ENCODE assay signal across 8 mouse cellular contexts in the genomic region with DNA sequence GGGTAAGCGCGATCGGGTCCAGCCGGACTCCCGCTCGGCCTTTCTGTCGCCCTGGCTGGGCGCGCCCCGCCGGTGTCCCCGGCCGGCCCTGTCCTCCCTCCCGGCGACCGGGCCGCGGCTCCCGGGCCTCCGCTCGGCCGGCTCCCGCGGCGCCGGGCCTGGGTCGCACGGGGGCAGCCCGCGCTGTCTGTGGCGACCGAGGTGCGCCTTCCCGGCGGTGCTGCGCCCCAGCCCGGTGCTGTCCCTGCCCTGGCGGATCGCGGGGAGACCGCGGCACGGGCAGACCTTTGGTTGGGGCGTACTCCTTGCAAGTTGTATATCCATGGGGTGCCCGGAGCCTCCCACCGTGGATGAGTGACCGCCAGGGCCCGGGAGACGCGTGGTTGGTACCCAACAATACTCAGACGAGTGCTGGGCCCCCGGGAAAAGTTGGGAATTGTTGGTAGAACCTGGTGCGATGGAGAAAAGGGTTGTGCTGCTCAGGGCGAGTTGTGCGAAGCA. TPM values are rescaled to one million over a fixed set of nuclear protein-coding genes. Genes with fewer than 3 reads are reported as not detected.
DNase-seq lines count a peak whose midpoint lies in the region; ATAC-seq lines count a peak whose summit lies in the region.

No protein-coding gene starts in this region.

- in situ Hi-C loops in ES-E14 (cut with MboI; ENCODE audit: low sequenced_read_pairs in 2 of 2, unreplicated experiment in 2 of 2): loop anchor here in 1 of 2 experiments (5.0 to 10.0 kb wide), 2 partner anchors 205 to 268 kb away; a partner anchor contains a TSS

- DNase-seq in heart, postnatal 36 days: no peak
- no peak for DNase-seq in ES-E14 (ENCODE audit: low read depth, low spot score)
- no peak for DNase-seq in embryonic facial prominence, embryonic 14.5 days (ENCODE audit: low spot score)
- DNase-seq in adrenal gland, postnatal 10 days: no peak

- H3K36me3 ChIP-seq in heart, embryonic 11.5 days (ENCODE audit: control insufficient read depth, insufficient read depth, low read length): peaks cover 22% of the 10 kb centered on the region
- peaks cover 28% of the 10 kb centered on the region for H3K36me3 ChIP-seq in ES-E14 (ENCODE audit: control insufficient read depth, insufficient read depth, low read length, poor library complexity, severe bottlenecking)
- H3K36me3 ChIP-seq in embryonic facial prominence, embryonic 14.5 days (ENCODE audit: control insufficient read depth, insufficient read depth, low read length): peaks cover 35% of the 10 kb centered on the region
- H3K36me3 ChIP-seq in intestine, embryonic 15.5 days: peaks cover 34% of the 10 kb centered on the region
- H3K36me3 ChIP-seq in lung, embryonic 16.5 days (ENCODE audit: control insufficient read depth, insufficient read depth, low read length): peaks cover 26% of the 10 kb centered on the region
- H3K36me3 ChIP-seq in stomach, embryonic 14.5 days (ENCODE audit: control insufficient read depth, insufficient read depth, low read length): peaks cover 34% of the 10 kb centered on the region

- H3K4me3 ChIP-seq in heart, embryonic 11.5 days (ENCODE audit: low read depth, low read length): peak overlapping the region; percentile 95
- peak overlapping the region; percentile 93 to 94 for H3K4me3 ChIP-seq in ES-E14 (ENCODE audit: insufficient read depth in 1 of 2, low read depth in 1 of 2, low read length in 2 of 2, poor library complexity in 1 of 2, severe bottlenecking in 1 of 2)
- peak overlapping the region; percentile 95 for H3K4me3 ChIP-seq in embryonic facial prominence, embryonic 14.5 days (ENCODE audit: low read depth, low read length)
- peak overlapping the region; percentile 98 for H3K4me3 ChIP-seq in intestine, embryonic 15.5 days (replicated peaks)
- H3K4me3 ChIP-seq in lung, embryonic 16.5 days (ENCODE audit: low read length): peak overlapping the region; percentile 85
- H3K4me3 ChIP-seq in stomach, embryonic 14.5 days (ENCODE audit: low read depth, low read length): peak overlapping the region; percentile 86

- peak overlapping the region; percentile 69 for H3K4me2 ChIP-seq in heart, embryonic 11.5 days
- H3K4me2 ChIP-seq in embryonic facial prominence, embryonic 14.5 days (ENCODE audit: low read depth, low read length): peak overlapping the region; percentile 89
- peak overlapping the region; percentile 70 for H3K4me2 ChIP-seq in intestine, embryonic 15.5 days (replicated peaks)
- peak overlapping the region; percentile 61 for H3K4me2 ChIP-seq in lung, embryonic 16.5 days (ENCODE audit: low read depth, low read length)
- peak overlapping the region; percentile 82 for H3K4me2 ChIP-seq in stomach, embryonic 14.5 days (replicated peaks; ENCODE audit: low read depth, low read length)

- no peaks in the 10 kb centered on the region for H3K27me3 ChIP-seq in heart, embryonic 11.5 days (ENCODE audit: control insufficient read depth, insufficient read depth, low read length)
- no peaks in the 10 kb centered on the region for H3K27me3 ChIP-seq in embryonic facial prominence, embryonic 14.5 days (replicated peaks; ENCODE audit: control insufficient read depth, insufficient read depth, low read length)
- no peaks in the 10 kb centered on the region for H3K27me3 ChIP-seq in intestine, embryonic 15.5 days (replicated peaks)
- no peaks in the 10 kb centered on the region for H3K27me3 ChIP-seq in lung, embryonic 16.5 days (ENCODE audit: control insufficient read depth, insufficient read depth, low read depth, low read length)
- no peaks in the 10 kb centered on the region for H3K27me3 ChIP-seq in stomach, embryonic 14.5 days (ENCODE audit: control insufficient read depth, insufficient read depth, low read length)

- peak overlapping the region; percentile 97 for H3K9ac ChIP-seq in heart, embryonic 11.5 days (ENCODE audit: low read depth, low read length)
- peak overlapping the region; percentile 86 for H3K9ac ChIP-seq in ES-E14 (ENCODE audit: insufficient read depth, low read depth, low read length, poor library complexity, severe bottlenecking)
- H3K9ac ChIP-seq in embryonic facial prominence, embryonic 14.5 days (ENCODE audit: low read depth, low read length): peak overlapping the region; percentile 98
- peak overlapping the region; percentile 97 for H3K9ac ChIP-seq in intestine, embryonic 15.5 days
- peak overlapping the region; percentile 95 for H3K9ac ChIP-seq in lung, embryonic 16.5 days (ENCODE audit: low read length)
- H3K9ac ChIP-seq in stomach, embryonic 14.5 days (replicated peaks; ENCODE audit: low read depth, low read length): peak overlapping the region; percentile 97

- peak; percentile 32 for ATAC-seq in heart, embryonic 11.5 days (replicated peaks; ENCODE audit: insufficient number of reproducible peaks, low FRiP score, low TSS enrichment)
- ATAC-seq in embryonic facial prominence, embryonic 14.5 days (ENCODE audit: low read depth): peak; percentile 67
- ATAC-seq in intestine, embryonic 15.5 days: peak; percentile 57
- no peak; the same call in 1 of the 2 replicates for ATAC-seq in lung, embryonic 16.5 days (ENCODE audit: low read depth)
- peak; percentile 15; the same call in 1 of the 2 replicates for ATAC-seq in stomach, embryonic 14.5 days (ENCODE audit: insufficient number of reproducible peaks, insufficient read depth, low FRiP score, low read depth)

- H3K27ac ChIP-seq in heart, embryonic 11.5 days (ENCODE audit: low read depth, low read length): peak overlapping the region; percentile 74
- no peak overlapping the region for H3K27ac ChIP-seq in ES-E14 (ENCODE audit: insufficient read depth, low read depth, low read length, poor library complexity, severe bottlenecking)
- peak overlapping the region; percentile 80 for H3K27ac ChIP-seq in embryonic facial prominence, embryonic 14.5 days (replicated peaks; ENCODE audit: low read depth, low read length)
- peak overlapping the region; percentile 85 for H3K27ac ChIP-seq in intestine, embryonic 15.5 days
- peak overlapping the region; percentile 76 for H3K27ac ChIP-seq in lung, embryonic 16.5 days (ENCODE audit: low read length)
- H3K27ac ChIP-seq in stomach, embryonic 14.5 days (ENCODE audit: low read length): peak overlapping the region; percentile 66

- H3K4me1 ChIP-seq in heart, embryonic 11.5 days (ENCODE audit: control insufficient read depth, insufficient read depth, low read length): peaks cover 5% of the 10 kb centered on the region
- peaks cover 0 to 10% of the 10 kb centered on the region in 2 experiments; a peak in 3 of 4 replicates for H3K4me1 ChIP-seq in ES-E14 (ENCODE audit: control insufficient read depth in 2 of 2, insufficient read depth in 2 of 2, low read length in 2 of 2, poor library complexity in 1 of 2)
- H3K4me1 ChIP-seq in embryonic facial prominence, embryonic 14.5 days (ENCODE audit: control insufficient read depth, insufficient read depth, low read length): peaks cover 8% of the 10 kb centered on the region; the same call in 1 of the 2 replicates
- 0 out of 2 replicates have a peak, but pooled peaks cover 5% of the 10 kb centered on the region for H3K4me1 ChIP-seq in intestine, embryonic 15.5 days (replicated peaks)
- peaks cover 10% of the 10 kb centered on the region for H3K4me1 ChIP-seq in lung, embryonic 16.5 days (replicated peaks; ENCODE audit: control insufficient read depth, insufficient read depth, low read length)
- H3K4me1 ChIP-seq in stomach, embryonic 14.5 days (ENCODE audit: control insufficient read depth, insufficient read depth, low read length): peaks cover 8% of the 10 kb centered on the region; the same call in 1 of the 2 replicates

- H3K9me3 ChIP-seq in heart, embryonic 11.5 days (replicated peaks; ENCODE audit: control insufficient read depth, low read length): no peaks in the 10 kb centered on the region
- no peaks in the 10 kb centered on the region for H3K9me3 ChIP-seq in ES-E14 (ENCODE audit: control insufficient read depth, insufficient read depth, low read depth, low read length)
- no peaks in the 10 kb centered on the region for H3K9me3 ChIP-seq in embryonic facial prominence, embryonic 14.5 days (ENCODE audit: control insufficient read depth, low read length)
- no peaks in the 10 kb centered on the region for H3K9me3 ChIP-seq in intestine, embryonic 15.5 days
- no peaks in the 10 kb centered on the region for H3K9me3 ChIP-seq in lung, embryonic 16.5 days (ENCODE audit: control insufficient read depth, low read length)
- H3K9me3 ChIP-seq in stomach, embryonic 14.5 days (ENCODE audit: control insufficient read depth, low read depth, low read length): no peaks in the 10 kb centered on the region

- WGBS in heart, embryonic 11.5 days (ENCODE audit: insufficient replicate concordance): under 1% methylated on average over 45 of the region's 55 CpGs
- WGBS in embryonic facial prominence, embryonic 14.5 days: under 1% methylated on average over 22 of the region's 55 CpGs
- WGBS in intestine, embryonic 15.5 days: under 1% methylated on average over 51 of the region's 55 CpGs
- under 1% methylated on average over 50 of the region's 55 CpGs for WGBS in lung, embryonic 16.5 days
- under 1% methylated on average over 49 of the region's 55 CpGs for WGBS in stomach, embryonic 14.5 days

- intact Hi-C loops in heart, postnatal 36 days (cut with DNase I): loop anchor here (2.0 to 5.0 kb wide), 3 partner anchors 97 to 268 kb away; a partner anchor contains a TSS

RNA-seq across cellular contexts. Expression of a gene that starts 0.4 kb away (rescaled TPM):
- 3.1 and 4.2 TPM in 2 replicates for polyA plus RNA-seq in heart, embryonic 11.5 days (2014; fragmentation: Nextera tagmentation; extraction: Ambion mirVana)
- 1 to 10 TPM; 6.8 to 7.8 TPM for total RNA-seq in heart, postnatal 36 days (2021)
- total RNA-seq in ES-E14 (2012; rRNA removed): 6.3 and 8.3 TPM in 2 replicates
- polyA plus RNA-seq in embryonic facial prominence, embryonic 14.5 days (2014; fragmentation: Nextera tagmentation; extraction: Ambion mirVana): 3.1 and 3.7 TPM in 2 replicates
- 2.6 and 2.7 TPM in 2 replicates for polyA plus RNA-seq in intestine, embryonic 15.5 days (2015; fragmentation: Nextera tagmentation; extraction: Ambion mirVana)
- 2.3 and 2.6 TPM in 2 replicates for polyA plus RNA-seq in lung, embryonic 16.5 days (2015; fragmentation: Nextera tagmentation; extraction: Ambion mirVana)
- 4.6 and 4.9 TPM in 2 replicates for polyA plus RNA-seq in stomach, embryonic 14.5 days (2014; fragmentation: Nextera tagmentation; extraction: Ambion mirVana)
- total RNA-seq in adrenal gland, postnatal 10 days (2021): 10 to 100 TPM; 10.8 to 11.0 TPM

RNA-seq across cellular contexts. Expression of a gene that starts 11.8 kb away (rescaled TPM):
- polyA plus RNA-seq in heart, embryonic 11.5 days (2014; fragmentation: Nextera tagmentation; extraction: Ambion mirVana): 9.1 and 9.2 TPM in 2 replicates
- 1 to 10 TPM; 3.5 to 4.0 TPM for total RNA-seq in heart, postnatal 36 days (2021)
- 0.49 and 0.69 TPM in 2 replicates for total RNA-seq in ES-E14 (2012; rRNA removed)
- polyA plus RNA-seq in embryonic facial prominence, embryonic 14.5 days (2014; fragmentation: Nextera tagmentation; extraction: Ambion mirVana): 0.63 and 0.67 TPM in 2 replicates
- 1.8 and 2.0 TPM in 2 replicates for polyA plus RNA-seq in intestine, embryonic 15.5 days (2015; fragmentation: Nextera tagmentation; extraction: Ambion mirVana)
- polyA plus RNA-seq in lung, embryonic 16.5 days (2015; fragmentation: Nextera tagmentation; extraction: Ambion mirVana): 16.4 and 17.3 TPM in 2 replicates
- 0.67 and 0.87 TPM in 2 replicates for polyA plus RNA-seq in stomach, embryonic 14.5 days (2014; fragmentation: Nextera tagmentation; extraction: Ambion mirVana)
- total RNA-seq in adrenal gland, postnatal 10 days (2021): 10 to 100 TPM; 10.4 to 14.3 TPM

RNA-seq across cellular contexts. Expression of a gene that starts 15.4 kb away (rescaled TPM):
- 3.7 and 6.4 TPM in 2 replicates for polyA plus RNA-seq in heart, embryonic 11.5 days (2014; fragmentation: Nextera tagmentation; extraction: Ambion mirVana)
- total RNA-seq in heart, postnatal 36 days (2021): not detected
- 0.37 and 0.45 TPM in 2 replicates for total RNA-seq in ES-E14 (2012; rRNA removed)
- 0.54 TPM in 1 of 2 replicates, not detected in the other for polyA plus RNA-seq in embryonic facial prominence, embryonic 14.5 days (2014; fragmentation: Nextera tagmentation; extraction: Ambion mirVana)
- 2.3 and 4.1 TPM in 2 replicates for polyA plus RNA-seq in intestine, embryonic 15.5 days (2015; fragmentation: Nextera tagmentation; extraction: Ambion mirVana)
- not detected in 2 replicates for polyA plus RNA-seq in lung, embryonic 16.5 days (2015; fragmentation: Nextera tagmentation; extraction: Ambion mirVana)
- 1.6 and 2.0 TPM in 2 replicates for polyA plus RNA-seq in stomach, embryonic 14.5 days (2014; fragmentation: Nextera tagmentation; extraction: Ambion mirVana)
- total RNA-seq in adrenal gland, postnatal 10 days (2021): not detected

RNA-seq across cellular contexts. Expression of a gene that starts 19.8 kb away (rescaled TPM):
- 0.10 TPM in 1 of 2 replicates, not detected in the other for polyA plus RNA-seq in heart, embryonic 11.5 days (2014; fragmentation: Nextera tagmentation; extraction: Ambion mirVana)
- under 1 TPM in 1 of 2 experiments, not detected in 1; 0.08 TPM for total RNA-seq in heart, postnatal 36 days (2021)
- total RNA-seq in ES-E14 (2012; rRNA removed): 1.1 TPM in 2 replicates
- 0.10 and 0.11 TPM in 2 replicates for polyA plus RNA-seq in embryonic facial prominence, embryonic 14.5 days (2014; fragmentation: Nextera tagmentation; extraction: Ambion mirVana)
- polyA plus RNA-seq in intestine, embryonic 15.5 days (2015; fragmentation: Nextera tagmentation; extraction: Ambion mirVana): 0.04 TPM in 1 of 2 replicates, not detected in the other
- 0.08 TPM in 1 of 2 replicates, not detected in the other for polyA plus RNA-seq in lung, embryonic 16.5 days (2015; fragmentation: Nextera tagmentation; extraction: Ambion mirVana)
- polyA plus RNA-seq in stomach, embryonic 14.5 days (2014; fragmentation: Nextera tagmentation; extraction: Ambion mirVana): not detected in 2 replicates
- under 1 TPM; 0.48 to 1.00 TPM for total RNA-seq in adrenal gland, postnatal 10 days (2021)

RNA-seq across cellular contexts. Expression of a gene that starts 19.9 kb away (rescaled TPM):
- polyA plus RNA-seq in heart, embryonic 11.5 days (2014; fragmentation: Nextera tagmentation; extraction: Ambion mirVana): 0.10 TPM in 1 of 2 replicates, not detected in the other
- total RNA-seq in heart, postnatal 36 days (2021): under 1 TPM in 1 of 2 experiments, not detected in 1; 0.11 TPM
- total RNA-seq in ES-E14 (2012; rRNA removed): 0.21 TPM in 1 of 2 replicates, not detected in the other
- polyA plus RNA-seq in embryonic facial prominence, embryonic 14.5 days (2014; fragmentation: Nextera tagmentation; extraction: Ambion mirVana): 0.29 TPM in 1 of 2 replicates, not detected in the other
- 0.19 TPM in 1 of 2 replicates, not detected in the other for polyA plus RNA-seq in intestine, embryonic 15.5 days (2015; fragmentation: Nextera tagmentation; extraction: Ambion mirVana)
- not detected in 2 replicates for polyA plus RNA-seq in lung, embryonic 16.5 days (2015; fragmentation: Nextera tagmentation; extraction: Ambion mirVana)
- not detected in 2 replicates for polyA plus RNA-seq in stomach, embryonic 14.5 days (2014; fragmentation: Nextera tagmentation; extraction: Ambion mirVana)
- 1 to 10 TPM in 1 of 2 experiments, under 1 TPM in 1; 0.70 to 1.4 TPM for total RNA-seq in adrenal gland, postnatal 10 days (2021)
